Mouse (Mus musculus) small intestine, adult 2 months (tissue): Measurements from ENCODE around the gene Ugp2. TPM values are rescaled to one million over a fixed set of nuclear protein-coding genes. Genes with fewer than 3 reads are reported as not detected.
A peak's percentile ranks its signal among the peaks of the same experiment; 100 is the strongest.
"Not testable (repeated sequence)": the region's sequence is repeated elsewhere in the genome, so short reads cannot be mapped to it uniquely, and the experiment has no call there.

Experiments
- H3K27ac ChIP-seq: fragments of 200-500 bp; 2 replicates; pipeline ENCODE4 v1.5.1; 2012; ENCODE audit warnings: low read depth, low read length, control low read depth, inconsistent platforms; ENCODE audit not compliant: insufficient read depth
- H3K27me3 ChIP-seq: fragments of 200-500 bp; 2 replicates; pipeline ENCODE4 v1.6.1; 2012; ENCODE audit warnings: mild to moderate bottlenecking, moderate library complexity, low read length, inconsistent platforms; ENCODE audit not compliant: control insufficient read depth, insufficient read depth
- H3K36me3 ChIP-seq: fragments of 200-500 bp; 2 replicates; pipeline ENCODE4 v1.6.1; 2012; ENCODE audit warnings: mild to moderate bottlenecking, low read length, control low read depth, inconsistent platforms; ENCODE audit not compliant: control insufficient read depth, insufficient read depth
- H3K4me1 ChIP-seq: fragments of 200-500 bp; 2 replicates; pipeline ENCODE4 v1.6.1; 2012; ENCODE audit warnings: low read length, inconsistent platforms, mixed read lengths; ENCODE audit not compliant: control insufficient read depth, insufficient read depth, insufficient read length
- H3K4me3 ChIP-seq: fragments of 200-500 bp; 2 replicates; pipeline ENCODE4 v1.5.1; 2012; ENCODE audit warnings: low read depth, mild to moderate bottlenecking, control low read depth, inconsistent platforms, low read length, moderate library complexity
- CTCF ChIP-seq: fragments of 200-500 bp; IDR thresholded peaks from 2 replicates; pipeline ENCODE4 v1.5.1; 2012; ENCODE audit warnings: low read depth, mild to moderate bottlenecking, control low read depth, inconsistent platforms, low read length, moderate library complexity, mixed read lengths; ENCODE audit not compliant: insufficient replicate concordance, insufficient read length; ENCODE audit errors: extremely low read depth
- POLR2A ChIP-seq: fragments of 200-500 bp; IDR thresholded peaks from 2 replicates; pipeline ENCODE4 v1.6.1; 2012; ENCODE audit warnings: low read depth, mild to moderate bottlenecking, control low read depth, inconsistent platforms, low read length, moderate library complexity
- WGBS: fragments of 180-500 bp; shearing (Covaris S2); methylation state at CpG from one replicate; pipeline ENCODE4 v1.1.7; 2018; 5-methylcytosine and 5-hydroxymethylcytosine counted together
- polyA plus RNA-seq: library from polyadenylated mRNA; depleted of rRNA; stranded (reverse); fragments of >200 nt; gene quantifications from 2 replicates; pipeline ENCODE4 v1.2.3, GENCODE M21; 2012

Ugp2 gene
- polyA plus RNA-seq, 1 experiment, result 1.9 TPM

- Histone ChIP-seq H3K27me3 (no peaks in the 10 kb centered on the region), H3K4me3 (no peak overlapping the region), H3K4me1 (no peaks in the 10 kb centered on the region), H3K27ac (no peak overlapping the region), H3K36me3 (peaks cover 41% of the 10 kb centered on the region)
- WGBS, result 74% methylated on average over 9 of the region's 9 CpGs
- TF ChIP-seq POLR2A, result no peak
- TF ChIP-seq CTCF, result no peak
These were observed 56.9 kb downstream of the Ugp2 start for GRCm38 (mm10) chr11:21313922-21314657.

GRCm38 (mm10) chr11:21309516-21309915 lies 61.5 kb downstream of the Ugp2 start:
- H3K27me3 ChIP-seq, result no peaks in the 10 kb centered on the region
- H3K36me3 ChIP-seq, result peaks cover 39% of the 10 kb centered on the region
- H3K4me1 ChIP-seq, result no peaks in the 10 kb centered on the region
- H3K27ac ChIP-seq, result no peak overlapping the region
- TF ChIP-seq CTCF (no peak), POLR2A (no peak)
- 93% methylated on average over 6 of the region's 6 CpGs for WGBS
- H3K4me3 ChIP-seq, result no peak overlapping the region

- Histone ChIP-seq H3K4me3 (no peak overlapping the region), H3K27ac (no peak overlapping the region), H3K27me3 (no peaks in the 10 kb centered on the region), H3K4me1 (no peaks in the 10 kb centered on the region), H3K36me3 (peaks cover 40% of the 10 kb centered on the region)
- peak; percentile 71; the same call in 1 of the 2 replicates for TF ChIP-seq CTCF
- TF ChIP-seq POLR2A, result no peak
- 82% methylated on average over 5 of the region's 5 CpGs for WGBS
These were observed 62.9 kb downstream of the Ugp2 start for GRCm38 (mm10) chr11:21308119-21308518.

- H3K4me1 ChIP-seq, result no peaks in the 10 kb centered on the region
These were observed 63.8 kb downstream of the Ugp2 start for GRCm38 (mm10) chr11:21307078-21307668.

GRCm38 (mm10) chr11:21303619-21304018 lies 67.4 kb downstream of the Ugp2 start:
- TF ChIP-seq POLR2A (no peak), CTCF (no peak)
- Histone ChIP-seq H3K27me3 (no peaks in the 10 kb centered on the region), H3K4me3 (no peak overlapping the region), H3K36me3 (peaks cover 32% of the 10 kb centered on the region), H3K4me1 (no peaks in the 10 kb centered on the region), H3K27ac (no peak overlapping the region)
- 84% methylated on average over 3 of the region's 3 CpGs for WGBS

More at GRCm38 (mm10) chr11:21307078-21307668, 63.8 kb downstream of the Ugp2 start:
- Histone ChIP-seq H3K27me3 (no peaks in the 10 kb centered on the region), H3K36me3 (peaks cover 37% of the 10 kb centered on the region), H3K27ac (no peak overlapping the region), H3K4me3 (no peak overlapping the region)
- 30% methylated on average over 5 of the region's 5 CpGs for WGBS
- TF ChIP-seq CTCF (no peak), POLR2A (no peak)

GRCm38 (mm10) chr11:21295486-21295885 lies 75.5 kb downstream of the Ugp2 start:
- Histone ChIP-seq H3K27me3 (no peaks in the 10 kb centered on the region), H3K36me3 (peaks cover 15% of the 10 kb centered on the region), H3K27ac (no peak overlapping the region), H3K4me3 (no peak overlapping the region), H3K4me1 (no peaks in the 10 kb centered on the region)
- no peak for TF ChIP-seq CTCF
- no peak for TF ChIP-seq POLR2A
- 74% methylated on average over 5 of the region's 5 CpGs for WGBS

GRCm38 (mm10) chr11:21288153-21288552 lies 82.8 kb downstream of the Ugp2 start:
- peaks cover 11% of the 10 kb centered on the region for H3K36me3 ChIP-seq
- H3K27ac ChIP-seq, H3K4me1 ChIP-seq, H3K4me3 ChIP-seq, H3K27me3 ChIP-seq: not testable (repeated sequence)
- WGBS, result 99% methylated on average over 2 of the region's 2 CpGs
